ENCODE assay signal across 12 mouse cellular contexts in genomic region chr6:28482711-28483315, GRCm38 (mm10). TPM values are rescaled to one million over a fixed set of nuclear protein-coding genes. Genes with fewer than 3 reads are reported as not detected.
DNase-seq lines count a peak whose midpoint lies in the region; ATAC-seq and TF ChIP-seq lines count a peak whose summit lies in the region.
"Had no signal": no experiment of that assay in that cellular context is flagged by ENCODE, and none has a peak within 500 bp of the region (broad histone marks: within the 10 kb centered on the region; RNA-seq: fewer than 3 reads in every experiment).

No protein-coding gene starts in this region.

- no peak for TF ChIP-seq CTCF in forebrain, postnatal 0 days (IDR thresholded peaks at IDR 0.05; ENCODE audit: low read depth)
- no peak for TF ChIP-seq CTCF in lung, embryonic 14.5 days (IDR thresholded peaks at IDR 0.05; ENCODE audit: low read depth)
- TF ChIP-seq CTCF in lung, adult 2 months (IDR thresholded peaks at IDR 0.05; ENCODE audit: insufficient read depth, low read length) = no peak
- no peak for TF ChIP-seq CTCF in cerebellum, adult 2 months (IDR thresholded peaks at IDR 0.05; ENCODE audit: borderline replicate concordance, insufficient read depth, low read depth, low read length)

- no peak for ATAC-seq in forebrain, embryonic 14.5 days
- ATAC-seq in forebrain, postnatal 0 days = no peak
- no peak for ATAC-seq in lung, embryonic 14.5 days (ENCODE audit: insufficient read depth)
- ATAC-seq in intestine, embryonic 15.5 days = no peak
- no peak for ATAC-seq in stomach, embryonic 15.5 days (ENCODE audit: insufficient read depth, low FRiP score, low read depth)
- ATAC-seq: CD4-positive, CD25-positive, alpha-beta regulatory T cell, adult 4 months had no signal

- H3K4me1 ChIP-seq in forebrain, embryonic 14.5 days (ENCODE audit: control insufficient read depth, insufficient read depth, low read length) = peaks cover 10% of the 10 kb centered on the region
- 0 out of 2 replicates have a peak, but pooled peaks cover 8% of the 10 kb centered on the region for H3K4me1 ChIP-seq in forebrain, postnatal 0 days (ENCODE audit: insufficient read depth)
- peaks cover 13% of the 10 kb centered on the region for H3K4me1 ChIP-seq in lung, embryonic 14.5 days (ENCODE audit: insufficient read depth)
- peaks cover 19% of the 10 kb centered on the region for H3K4me1 ChIP-seq in lung, adult 2 months (ENCODE audit: control insufficient read depth, insufficient read depth, low read length)
- H3K4me1 ChIP-seq in intestine, embryonic 15.5 days (replicated peaks) = peaks cover 30% of the 10 kb centered on the region
- peaks cover 19% of the 10 kb centered on the region for H3K4me1 ChIP-seq in stomach, embryonic 15.5 days
- 0 out of 2 replicates have a peak, but pooled peaks cover 2% of the 10 kb centered on the region for H3K4me1 ChIP-seq in cerebellum, adult 2 months (ENCODE audit: control insufficient read depth, insufficient read depth, low read length)

- 0 out of 2 replicates have a peak overlapping the region, but pooled peaks have one; percentile 8 for H3K9ac ChIP-seq in forebrain, embryonic 14.5 days (ENCODE audit: low read length)
- no peak overlapping the region for H3K9ac ChIP-seq in forebrain, postnatal 0 days
- H3K9ac ChIP-seq in lung, embryonic 14.5 days = 0 out of 2 replicates have a peak overlapping the region, but pooled peaks have one; percentile 6
- H3K9ac ChIP-seq in intestine, embryonic 15.5 days = no peak overlapping the region
- H3K9ac ChIP-seq in stomach, embryonic 15.5 days = no peak overlapping the region

- no peaks in the 10 kb centered on the region for H3K9me3 ChIP-seq in forebrain, embryonic 14.5 days (replicated peaks; ENCODE audit: control insufficient read depth, low read length)
- no peaks in the 10 kb centered on the region for H3K9me3 ChIP-seq in forebrain, postnatal 0 days (ENCODE audit: low read length)
- H3K9me3 ChIP-seq in lung, embryonic 14.5 days (ENCODE audit: low read depth, low read length) = no peaks in the 10 kb centered on the region
- no peaks in the 10 kb centered on the region for H3K9me3 ChIP-seq in intestine, embryonic 15.5 days
- no peaks in the 10 kb centered on the region for H3K9me3 ChIP-seq in stomach, embryonic 15.5 days

- WGBS in forebrain, embryonic 14.5 days = 91% methylated on average over 4 of the region's 4 CpGs
- 90% methylated on average over 4 of the region's 4 CpGs for WGBS in forebrain, postnatal 0 days
- WGBS in lung, embryonic 14.5 days = 77% methylated on average over 4 of the region's 4 CpGs
- 46% methylated on average over 4 of the region's 4 CpGs for WGBS in lung, adult 2 months
- WGBS in intestine, embryonic 15.5 days = 60% methylated on average over 4 of the region's 4 CpGs
- 67% methylated on average over 4 of the region's 4 CpGs for WGBS in stomach, embryonic 15.5 days
- 79% methylated on average over 4 of the region's 4 CpGs for WGBS in cerebellum, adult 2 months

- H3K4me3 ChIP-seq in forebrain, embryonic 14.5 days (ENCODE audit: low read depth, low read length) = no peak overlapping the region
- no peak overlapping the region for H3K4me3 ChIP-seq in forebrain, postnatal 0 days (ENCODE audit: low read depth, low read length)
- H3K4me3 ChIP-seq in lung, embryonic 14.5 days (ENCODE audit: low read depth, low read length) = no peak overlapping the region
- no peak overlapping the region for H3K4me3 ChIP-seq in lung, adult 2 months (replicated peaks; ENCODE audit: extremely low read depth, low read depth, low read length)
- H3K4me3 ChIP-seq in intestine, embryonic 15.5 days (replicated peaks) = no peak overlapping the region
- 0 out of 2 replicates have a peak overlapping the region, but pooled peaks have one; percentile 5 for H3K4me3 ChIP-seq in stomach, embryonic 15.5 days (replicated peaks)
- H3K4me3 ChIP-seq in cerebellum, adult 2 months (replicated peaks; ENCODE audit: insufficient read depth, low read depth, low read length) = no peak overlapping the region

- H3K36me3 ChIP-seq in forebrain, embryonic 14.5 days (ENCODE audit: control insufficient read depth, insufficient read depth, low read length) = no peaks in the 10 kb centered on the region
- H3K36me3 ChIP-seq in forebrain, postnatal 0 days (ENCODE audit: insufficient read depth) = no peaks in the 10 kb centered on the region
- H3K36me3 ChIP-seq in lung, embryonic 14.5 days (ENCODE audit: insufficient read depth) = peaks cover 14% of the 10 kb centered on the region
- H3K36me3 ChIP-seq in intestine, embryonic 15.5 days = no peaks in the 10 kb centered on the region
- H3K36me3 ChIP-seq in stomach, embryonic 15.5 days = no peaks in the 10 kb centered on the region; the same call in 1 of the 2 replicates

- H3K27ac ChIP-seq in forebrain, embryonic 14.5 days (ENCODE audit: low read depth, low read length) = no peak overlapping the region
- no peak overlapping the region for H3K27ac ChIP-seq in forebrain, postnatal 0 days (ENCODE audit: low read depth, low read length)
- H3K27ac ChIP-seq in lung, embryonic 14.5 days (ENCODE audit: low read depth) = no peak overlapping the region
- H3K27ac ChIP-seq in intestine, embryonic 15.5 days = no peak overlapping the region
- H3K27ac ChIP-seq in stomach, embryonic 15.5 days = no peak overlapping the region
- no peak overlapping the region for H3K27ac ChIP-seq in cerebellum, adult 2 months (ENCODE audit: insufficient read depth, low read length)

- H3K4me2 ChIP-seq in forebrain, embryonic 14.5 days (ENCODE audit: low read length) = no peak overlapping the region
- H3K4me2 ChIP-seq in forebrain, postnatal 0 days (ENCODE audit: low read depth) = no peak overlapping the region
- H3K4me2 ChIP-seq in lung, embryonic 14.5 days = peak overlapping the region; percentile 36; the same call in 1 of the 2 replicates
- H3K4me2 ChIP-seq in intestine, embryonic 15.5 days (replicated peaks) = peak overlapping the region; percentile 64
- peak overlapping the region; percentile 66 for H3K4me2 ChIP-seq in stomach, embryonic 15.5 days

- no peak for TF ChIP-seq POLR2A in lung, adult 2 months (IDR thresholded peaks at IDR 0.05; ENCODE audit: borderline replicate concordance, extremely low read depth, low read depth, low read length)
- TF ChIP-seq POLR2A in cerebellum, adult 2 months (IDR thresholded peaks at IDR 0.05; ENCODE audit: borderline replicate concordance, insufficient read depth, low read length) = no peak

- H3K27me3 ChIP-seq in forebrain, embryonic 14.5 days (replicated peaks; ENCODE audit: control insufficient read depth, insufficient read depth, low read length) = no peaks in the 10 kb centered on the region
- no peaks in the 10 kb centered on the region for H3K27me3 ChIP-seq in forebrain, postnatal 0 days (ENCODE audit: insufficient read depth, low read length)
- no peaks in the 10 kb centered on the region for H3K27me3 ChIP-seq in lung, embryonic 14.5 days (ENCODE audit: insufficient read depth, low read length)
- H3K27me3 ChIP-seq in intestine, embryonic 15.5 days (replicated peaks) = no peaks in the 10 kb centered on the region
- no peaks in the 10 kb centered on the region for H3K27me3 ChIP-seq in stomach, embryonic 15.5 days (replicated peaks)
- H3K27me3 ChIP-seq in cerebellum, adult 2 months (ENCODE audit: control insufficient read depth, insufficient read depth, low read length) = no peaks in the 10 kb centered on the region

- no peak for DNase-seq in forebrain, embryonic 14.5 days (ENCODE audit: low spot score)
- DNase-seq in forebrain, postnatal 0 days = no peak
- no peak for DNase-seq in lung, embryonic 14.5 days
- no peak for DNase-seq in lung, adult 2 months
- no peak for DNase-seq in right cerebral cortex, postnatal 36 days (ENCODE audit: low spot score in 2 of 2)
- no peak for DNase-seq in cerebellum, adult 2 months
- DNase-seq: kidney, adult 9 months had no signal

RNA-seq across cellular contexts. Expression of gene Snd1, which starts 7.9 kb away (rescaled TPM):
- 67.9 and 80.0 TPM in 2 replicates for polyA plus RNA-seq in forebrain, embryonic 14.5 days (2014; fragmentation: Nextera tagmentation; extraction: Ambion mirVana)
- total RNA-seq in forebrain, postnatal 0 days (2014; rRNA removed) = 80.8 and 90.8 TPM in 2 replicates
- 64.8 and 72.4 TPM in 2 replicates for polyA plus RNA-seq in forebrain, postnatal 0 days (2015; fragmentation: Nextera tagmentation; extraction: Ambion mirVana)
- 142 and 145 TPM in 2 replicates for polyA plus RNA-seq in lung, embryonic 14.5 days (2014; fragmentation: Nextera tagmentation; extraction: Ambion mirVana)
- 70.7 and 88.3 TPM in 2 replicates for polyA plus RNA-seq in lung, adult 2 months (2012; rRNA removed)
- polyA plus RNA-seq in intestine, embryonic 15.5 days (2015; fragmentation: Nextera tagmentation; extraction: Ambion mirVana) = 128 and 138 TPM in 2 replicates
- 128 and 153 TPM in 2 replicates for polyA plus RNA-seq in stomach, embryonic 15.5 days (2015; fragmentation: Nextera tagmentation; extraction: Ambion mirVana)
- 57.0 and 59.7 TPM in 2 replicates for polyA plus RNA-seq in cerebellum, adult 2 months (2012; rRNA removed)

RNA-seq across cellular contexts. Expression of gene Pax4, which starts 33.7 kb away (rescaled TPM):
- polyA plus RNA-seq in forebrain, embryonic 14.5 days (2014; fragmentation: Nextera tagmentation; extraction: Ambion mirVana) = 0.16 TPM in 1 of 2 replicates, not detected in the other
- total RNA-seq in forebrain, postnatal 0 days (2014; rRNA removed) = 0.29 TPM in 1 of 2 replicates, not detected in the other
- 0.11 and 0.16 TPM in 2 replicates for polyA plus RNA-seq in forebrain, postnatal 0 days (2015; fragmentation: Nextera tagmentation; extraction: Ambion mirVana)
- not detected in 2 replicates for polyA plus RNA-seq in lung, embryonic 14.5 days (2014; fragmentation: Nextera tagmentation; extraction: Ambion mirVana)
- polyA plus RNA-seq in lung, adult 2 months (2012; rRNA removed) = not detected in 2 replicates
- polyA plus RNA-seq in intestine, embryonic 15.5 days (2015; fragmentation: Nextera tagmentation; extraction: Ambion mirVana) = 2.2 and 2.9 TPM in 2 replicates
- polyA plus RNA-seq in stomach, embryonic 15.5 days (2015; fragmentation: Nextera tagmentation; extraction: Ambion mirVana) = 1.6 and 2.5 TPM in 2 replicates
- polyA plus RNA-seq in cerebellum, adult 2 months (2012; rRNA removed) = not detected in 2 replicates
- total RNA-seq: gastrocnemius, adult 8-10 months; left cerebral cortex, adult 18-20 months had no signal
- polyA plus RNA-seq: CD4-positive, CD25-positive, alpha-beta regulatory T cell, adult 4 months had no signal

RNA-seq across cellular contexts. Expression of gene Gcc1, which starts 54.6 kb away (rescaled TPM):
- polyA plus RNA-seq in forebrain, embryonic 14.5 days (2014; fragmentation: Nextera tagmentation; extraction: Ambion mirVana) = 7.2 and 9.7 TPM in 2 replicates
- total RNA-seq in forebrain, postnatal 0 days (2014; rRNA removed) = 17.1 and 17.2 TPM in 2 replicates
- polyA plus RNA-seq in forebrain, postnatal 0 days (2015; fragmentation: Nextera tagmentation; extraction: Ambion mirVana) = 7.1 and 9.6 TPM in 2 replicates
- polyA plus RNA-seq in lung, embryonic 14.5 days (2014; fragmentation: Nextera tagmentation; extraction: Ambion mirVana) = 7.1 and 7.3 TPM in 2 replicates
- polyA plus RNA-seq in lung, adult 2 months (2012; rRNA removed) = 8.0 and 9.3 TPM in 2 replicates
- polyA plus RNA-seq in intestine, embryonic 15.5 days (2015; fragmentation: Nextera tagmentation; extraction: Ambion mirVana) = 8.5 and 8.7 TPM in 2 replicates
- polyA plus RNA-seq in stomach, embryonic 15.5 days (2015; fragmentation: Nextera tagmentation; extraction: Ambion mirVana) = 9.7 and 9.9 TPM in 2 replicates
- 12.4 and 13.0 TPM in 2 replicates for polyA plus RNA-seq in cerebellum, adult 2 months (2012; rRNA removed)

RNA-seq across cellular contexts. Expression of gene Fscn3, which starts 55.2 kb away (rescaled TPM):
- polyA plus RNA-seq in forebrain, embryonic 14.5 days (2014; fragmentation: Nextera tagmentation; extraction: Ambion mirVana) = not detected in 2 replicates
- 0.19 TPM in 1 of 2 replicates, not detected in the other for total RNA-seq in forebrain, postnatal 0 days (2014; rRNA removed)
- not detected in 2 replicates for polyA plus RNA-seq in forebrain, postnatal 0 days (2015; fragmentation: Nextera tagmentation; extraction: Ambion mirVana)
- not detected in 2 replicates for polyA plus RNA-seq in lung, embryonic 14.5 days (2014; fragmentation: Nextera tagmentation; extraction: Ambion mirVana)
- polyA plus RNA-seq in lung, adult 2 months (2012; rRNA removed) = 0.09 TPM in 1 of 2 replicates, not detected in the other
- not detected in 2 replicates for polyA plus RNA-seq in intestine, embryonic 15.5 days (2015; fragmentation: Nextera tagmentation; extraction: Ambion mirVana)
- polyA plus RNA-seq in stomach, embryonic 15.5 days (2015; fragmentation: Nextera tagmentation; extraction: Ambion mirVana) = not detected in 2 replicates
- polyA plus RNA-seq in cerebellum, adult 2 months (2012; rRNA removed) = 0.08 and 0.11 TPM in 2 replicates
- total RNA-seq: gastrocnemius, adult 8-10 months; left cerebral cortex, adult 18-20 months had no signal
- polyA plus RNA-seq: CD4-positive, CD25-positive, alpha-beta regulatory T cell, adult 4 months had no signal

RNA-seq across cellular contexts. Expression of gene Arf5, which starts 59.5 kb away (rescaled TPM):
- polyA plus RNA-seq in forebrain, embryonic 14.5 days (2014; fragmentation: Nextera tagmentation; extraction: Ambion mirVana) = 407 and 420 TPM in 2 replicates
- total RNA-seq in forebrain, postnatal 0 days (2014; rRNA removed) = 292 and 346 TPM in 2 replicates
- polyA plus RNA-seq in forebrain, postnatal 0 days (2015; fragmentation: Nextera tagmentation; extraction: Ambion mirVana) = 536 and 587 TPM in 2 replicates
- 349 and 376 TPM in 2 replicates for polyA plus RNA-seq in lung, embryonic 14.5 days (2014; fragmentation: Nextera tagmentation; extraction: Ambion mirVana)
- polyA plus RNA-seq in lung, adult 2 months (2012; rRNA removed) = 377 and 390 TPM in 2 replicates
- 267 and 282 TPM in 2 replicates for polyA plus RNA-seq in intestine, embryonic 15.5 days (2015; fragmentation: Nextera tagmentation; extraction: Ambion mirVana)
- 296 and 340 TPM in 2 replicates for polyA plus RNA-seq in stomach, embryonic 15.5 days (2015; fragmentation: Nextera tagmentation; extraction: Ambion mirVana)
- 344 and 372 TPM in 2 replicates for polyA plus RNA-seq in cerebellum, adult 2 months (2012; rRNA removed)

Comparison
In these comparisons a context has a peak if more than half of its experiments do, and no peak if none do; other contexts are left out.
1. H3K9ac ChIP-seq: peak in forebrain, embryonic 14.5 days (single experiment) and lung, embryonic 14.5 days (single experiment); none in forebrain, postnatal 0 days (single experiment), intestine, embryonic 15.5 days (single experiment) and stomach, embryonic 15.5 days (single experiment).
2. H3K4me2 ChIP-seq: peak in lung, embryonic 14.5 days (single experiment), intestine, embryonic 15.5 days (single experiment) and stomach, embryonic 15.5 days (single experiment); none in forebrain, embryonic 14.5 days (single experiment) and forebrain, postnatal 0 days (single experiment).